Mouse (Mus musculus) C2C12 (cell line): ENCODE data around the gene Rnf19b. TPM values are rescaled to one million over a fixed set of nuclear protein-coding genes. Genes with fewer than 3 reads are reported as not detected.

Experiments used
- H3K27me3 ChIP-seq: one replicate; pipeline ENCODE4 v1.6.1; 2011; ENCODE audit not compliant: control insufficient read depth, insufficient read depth, insufficient read length
- H3K36me3 ChIP-seq: one replicate; pipeline ENCODE4 v1.6.1; 2011; ENCODE audit not compliant: control insufficient read depth, insufficient read depth
- H3K4me3 ChIP-seq: one replicate; pipeline ENCODE4 v1.5.1; 2011; ENCODE audit warnings: mild to moderate bottlenecking, control low read depth; ENCODE audit not compliant: poor library complexity, insufficient read depth, severe bottlenecking
- H3K79me2 ChIP-seq: one replicate; pipeline ENCODE4 v1.6.1; 2011; ENCODE audit not compliant: control insufficient read depth, insufficient read depth
- H3K79me3 ChIP-seq: one replicate; pipeline ENCODE4 v1.6.1; 2011; ENCODE audit warnings: low read depth, control low read depth
- H3ac ChIP-seq: one replicate; pipeline ENCODE3; 2011; ENCODE audit warnings: low read depth; ENCODE audit not compliant: control insufficient read depth, insufficient read length
- CEBPB ChIP-seq: IDR thresholded peaks from one replicate; pipeline ENCODE4 v1.6.1; 2011; ENCODE audit warnings: low read depth, mild to moderate bottlenecking, control low read depth, moderate library complexity
- CTCF ChIP-seq: IDR thresholded peaks from one replicate; pipeline ENCODE4 v1.5.1; 2011; ENCODE audit not compliant: control insufficient read depth, insufficient read depth, insufficient read length
- FOSL1 ChIP-seq: IDR thresholded peaks from one replicate; pipeline ENCODE4 v1.8.0; 2011; ENCODE audit warnings: mild to moderate bottlenecking, low read length; ENCODE audit not compliant: poor library complexity, insufficient read depth, severe bottlenecking
- MAX ChIP-seq: IDR thresholded peaks from one replicate; pipeline ENCODE4 v1.6.1; 2011; ENCODE audit warnings: mild to moderate bottlenecking, control low read depth
- MYOD1 ChIP-seq: IDR thresholded peaks from one replicate; pipeline ENCODE4 v1.6.1; 2011; ENCODE audit warnings: low read depth; ENCODE audit not compliant: control insufficient read depth, insufficient read length
- MYOG ChIP-seq: IDR thresholded peaks from one replicate; pipeline ENCODE4 v1.6.1; 2011; ENCODE audit not compliant: control insufficient read depth, insufficient read length; ENCODE audit errors: extremely low read depth
- USF1 ChIP-seq: IDR thresholded peaks from one replicate; pipeline ENCODE4 v1.6.1; 2011; ENCODE audit warnings: low read depth, mild to moderate bottlenecking, control low read depth, moderate library complexity
- polyA plus RNA-seq: library from polyadenylated mRNA; unstranded; fragments of >200 nt; fragmentation: generic; extraction: Trizol; gene quantifications from one replicate; pipeline ENCODE4 v1.2.1, GENCODE M21; 2012; ENCODE audit warnings: missing spikeins

Rnf19b gene
- polyA plus RNA-seq, 1 experiment, result 53.5 TPM

DNA sequence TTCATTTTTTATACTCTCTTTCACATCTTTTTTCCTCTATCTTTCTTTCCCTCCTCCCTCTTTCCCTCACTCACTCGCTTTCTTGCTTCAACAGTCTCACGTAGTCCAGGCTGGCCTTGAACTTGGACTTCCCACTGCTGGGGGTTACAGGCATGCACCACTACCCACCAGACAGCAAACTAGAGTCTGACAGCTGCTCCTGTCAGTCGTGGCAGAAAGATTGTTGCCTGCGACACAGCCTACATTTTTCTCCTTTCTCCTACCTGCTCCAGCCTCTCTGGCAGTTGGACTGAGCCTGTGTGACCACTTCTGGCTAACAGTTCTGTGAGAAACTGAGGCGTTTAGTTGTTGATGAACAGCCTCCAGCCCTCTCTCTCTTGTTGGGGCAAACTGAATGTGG, 2.5 kb upstream of the Rnf19b start:
- TF ChIP-seq MYOG (no peak), MYOD1 (peak; percentile 74)
- Histone ChIP-seq H3K4me3 (no peak overlapping the region), H3K27me3 (no peaks in the 10 kb centered on the region), H3K36me3 (no peaks in the 10 kb centered on the region), H3K79me2 (peaks cover 24% of the 10 kb centered on the region), H3K79me3 (peaks cover 18% of the 10 kb centered on the region), H3ac (no peak overlapping the region)

GRCm38 (mm10) chr4:129057533-129058206, 401 bp upstream of the Rnf19b start:
- Histone ChIP-seq H3K4me3 (peak overlapping the region; percentile 79), H3K79me2 (peaks cover 45% of the 10 kb centered on the region), H3K36me3 (no peaks in the 10 kb centered on the region), H3ac (peak overlapping the region; percentile 98), H3K79me3 (peaks cover 37% of the 10 kb centered on the region), H3K27me3 (no peaks in the 10 kb centered on the region)
- no peak for TF ChIP-seq CEBPB
- peak; percentile 61 for TF ChIP-seq USF1

- no peak for TF ChIP-seq MYOG
- no peak for TF ChIP-seq USF1
- no peak for TF ChIP-seq FOSL1
- TF ChIP-seq MAX, result no peak
- TF ChIP-seq CEBPB, result no peak
- TF ChIP-seq MYOD1, result no peak
- TF ChIP-seq CTCF, result no peak
- Histone ChIP-seq H3K27me3 (no peaks in the 10 kb centered on the region), H3ac (peak overlapping the region; percentile 98), H3K36me3 (no peaks in the 10 kb centered on the region), H3K4me3 (peak overlapping the region; percentile 79), H3K79me3 (peaks cover 51% of the 10 kb centered on the region), H3K79me2 (peaks cover 60% of the 10 kb centered on the region)
Measured at GRCm38 (mm10) chr4:129059125-129059551, 1.1 kb downstream of the Rnf19b start.

GRCm38 (mm10) chr4:129059922-129060321, 1.9 kb downstream of the Rnf19b start:
- peak overlapping the region; percentile 79 for H3K4me3 ChIP-seq
- H3K27me3 ChIP-seq, result no peaks in the 10 kb centered on the region
- H3K36me3 ChIP-seq, result no peaks in the 10 kb centered on the region
- peaks cover 57% of the 10 kb centered on the region for H3K79me3 ChIP-seq
- peaks cover 67% of the 10 kb centered on the region for H3K79me2 ChIP-seq
- no peak for TF ChIP-seq USF1
- H3ac ChIP-seq, result peak overlapping the region; percentile 3

DNA sequence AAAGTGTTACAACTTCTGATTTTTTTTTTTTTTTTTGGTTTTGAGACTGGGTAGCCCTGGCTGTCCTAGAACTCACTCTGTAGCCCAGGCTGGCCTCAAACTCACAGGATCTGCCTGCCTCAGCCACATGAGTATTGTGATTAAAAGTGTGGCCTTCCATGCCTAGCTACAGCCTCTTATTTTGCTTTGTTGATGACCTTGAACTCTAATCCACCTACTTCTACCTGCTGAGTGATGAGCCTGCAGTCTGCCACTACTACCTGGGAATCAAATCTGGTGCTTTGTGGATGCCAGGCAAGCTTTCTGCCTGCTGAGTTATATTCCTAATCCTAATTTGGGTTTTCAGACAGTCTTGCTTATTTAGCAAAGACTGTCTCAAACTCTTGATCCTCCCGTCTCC, 3.4 kb downstream of the Rnf19b start:
- Histone ChIP-seq H3ac (no peak overlapping the region), H3K4me3 (no peak overlapping the region), H3K79me3 (peaks cover 65% of the 10 kb centered on the region), H3K36me3 (no peaks in the 10 kb centered on the region), H3K27me3 (no peaks in the 10 kb centered on the region), H3K79me2 (peaks cover 83% of the 10 kb centered on the region)
- TF ChIP-seq USF1, result no peak
- no peak for TF ChIP-seq CTCF
- no peak for TF ChIP-seq MYOD1
- no peak for TF ChIP-seq MYOG
- no peak for TF ChIP-seq FOSL1
- TF ChIP-seq CEBPB, result no peak
- no peak for TF ChIP-seq MAX

GRCm38 (mm10) chr4:129062281-129063075, 4.4 kb downstream of the Rnf19b start:
- Histone ChIP-seq H3K36me3 (no peaks in the 10 kb centered on the region), H3K27me3 (no peaks in the 10 kb centered on the region), H3K79me2 (peaks cover 93% of the 10 kb centered on the region), H3ac (no peak overlapping the region), H3K4me3 (no peak overlapping the region), H3K79me3 (peaks cover 68% of the 10 kb centered on the region)
- TF ChIP-seq CTCF (no peak), MYOD1 (no peak), MAX (no peak), MYOG (no peak)
